Mouse (Mus musculus) lung, postnatal 0 days (tissue): ENCODE measurements around the gene Trpc4ap. TPM values are rescaled to one million over a fixed set of nuclear protein-coding genes. Genes with fewer than 3 reads are reported as not detected.

Experiments
- ATAC-seq: fragments of 200-750 bp; cut with Nextera tagmentation; 2 replicates; pipeline ENCODE4 v1.8.0; 2017; ENCODE audit warnings: moderate library complexity
- DNase-seq: peaks from one replicate; pipeline ENCODE4 v3.0.0-alpha.2; 2016; ENCODE audit warnings: low spot score
- H3K27ac ChIP-seq: fragments of 300-500 bp; sonication (generic); 2 replicates; pipeline ENCODE4 v1.5.1; 2014; ENCODE audit warnings: antibody characterized with exemption, mild to moderate bottlenecking, low read length, mixed read lengths
- H3K27me3 ChIP-seq: fragments of 300-500 bp; sonication (generic); replicated peaks from 2 replicates; pipeline ENCODE4 v1.6.1; 2014; ENCODE audit warnings: low read length, mixed read lengths; ENCODE audit not compliant: insufficient read depth
- H3K36me3 ChIP-seq: fragments of 300-500 bp; sonication (generic); 2 replicates; pipeline ENCODE4 v1.6.1; 2014; ENCODE audit warnings: low read length, mixed read lengths; ENCODE audit not compliant: insufficient read depth
- H3K4me1 ChIP-seq: fragments of 300-500 bp; sonication (generic); 2 replicates; pipeline ENCODE4 v1.6.1; 2014; ENCODE audit warnings: antibody characterized with exemption, low read depth, low read length, mixed read lengths; ENCODE audit not compliant: insufficient read depth
- H3K4me2 ChIP-seq: fragments of 300-500 bp; sonication (generic); replicated peaks from 2 replicates; pipeline ENCODE4 v1.6.1; 2014; ENCODE audit warnings: low read depth, mild to moderate bottlenecking, low read length, moderate library complexity, mixed read lengths
- H3K4me3 ChIP-seq: fragments of 300-500 bp; sonication (generic); 2 replicates; pipeline ENCODE4 v1.5.1; 2014; ENCODE audit warnings: low read depth, low read length
- H3K9ac ChIP-seq: fragments of 300-500 bp; sonication (generic); replicated peaks from 2 replicates; pipeline ENCODE4 v1.6.1; 2014; ENCODE audit warnings: low read depth, mild to moderate bottlenecking
- H3K9me3 ChIP-seq: fragments of 300-500 bp; sonication (generic); 2 replicates; pipeline ENCODE4 v1.6.1; 2016; ENCODE audit warnings: low read length, mixed read lengths
- CTCF ChIP-seq: IDR thresholded peaks from 2 replicates; pipeline ENCODE4 v1.5.1; 2016; ENCODE audit warnings: antibody characterized with exemption, mild to moderate bottlenecking
- EP300 ChIP-seq: IDR thresholded peaks from 2 replicates; pipeline ENCODE4 v1.6.1; 2016; ENCODE audit warnings: antibody characterized with exemption, mild to moderate bottlenecking, control low read depth
- WGBS: fragments of 180-500 bp; shearing (Covaris S2); extraction: QIAGEN DNeasy Blood & Tissue Kit; methylation state at CpG from one replicate; pipeline ENCODE4 v1.1.7; 2014; 5-methylcytosine and 5-hydroxymethylcytosine counted together
- polyA plus RNA-seq: library from polyadenylated mRNA; unstranded; fragments of >200 nt; fragmentation: Nextera tagmentation; extraction: Ambion mirVana; gene quantifications from 2 replicates; pipeline ENCODE4 v1.2.1, GENCODE M21; 2015

The Trpc4ap gene
- polyA plus RNA-seq, 1 experiment from 2014 or later, result 83.5 TPM

DNA sequence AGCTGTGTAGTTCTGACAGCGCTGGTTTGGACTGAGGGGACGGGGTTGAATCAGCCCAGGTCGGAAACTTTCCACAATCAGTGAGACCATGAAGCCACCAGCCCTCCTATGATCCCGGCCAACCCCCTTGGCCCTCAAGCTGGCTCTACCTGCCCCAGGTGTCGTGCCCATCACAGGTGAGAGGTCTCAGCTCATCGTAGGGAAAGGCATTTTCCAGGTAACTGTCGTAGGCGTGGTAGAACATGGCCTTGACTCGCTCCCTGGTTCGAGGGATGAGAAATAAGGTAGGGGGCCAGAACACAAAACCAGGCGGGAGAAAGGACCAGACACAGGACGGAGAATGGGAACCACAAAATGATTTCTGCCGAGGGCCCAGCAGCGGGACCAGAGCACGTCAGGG lies 36.6 kb upstream of the Trpc4ap start:
- H3K36me3 ChIP-seq, result no peaks in the 10 kb centered on the region
- no peak for ATAC-seq
- 5% methylated on average over 15 of the region's 15 CpGs for WGBS

DNA sequence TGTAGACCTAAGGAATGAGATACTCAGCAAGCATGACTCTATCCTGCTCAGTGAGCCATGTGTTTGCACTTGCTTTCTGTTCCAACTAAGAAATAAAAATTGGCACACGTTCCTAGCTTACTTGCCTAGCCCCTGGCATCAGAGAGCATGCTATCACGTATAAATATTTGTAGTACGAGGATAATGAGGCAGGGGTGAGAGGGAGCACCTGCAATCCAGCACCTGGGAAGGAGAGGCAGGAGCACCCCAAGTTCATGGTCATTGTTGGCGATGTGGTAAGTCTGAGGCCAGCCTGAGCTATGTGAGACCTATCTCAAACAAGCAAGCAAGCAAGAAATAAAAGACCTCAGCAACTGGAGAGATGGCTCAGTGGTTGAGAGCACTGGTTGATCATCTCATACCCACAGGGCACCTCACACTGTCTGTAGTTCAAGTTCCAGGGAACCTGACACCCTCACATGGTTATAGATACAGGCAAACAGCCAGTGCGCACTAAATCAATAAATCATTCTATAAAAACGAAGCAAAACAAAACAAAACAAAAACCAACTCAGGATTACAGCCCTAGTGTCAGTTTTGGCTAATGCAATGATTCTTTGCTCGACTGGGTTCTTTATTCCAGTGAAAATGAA lies 35.7 kb upstream of the Trpc4ap start:
- no peak overlapping the region for H3K4me3 ChIP-seq
- DNase-seq, result no peak
- no peak overlapping the region for H3K4me2 ChIP-seq
- TF ChIP-seq CTCF (no peak), EP300 (no peak)
- H3K36me3 ChIP-seq, result no peaks in the 10 kb centered on the region
- H3K4me1 ChIP-seq, result no peaks in the 10 kb centered on the region; the same call in 1 of the 2 replicates
- no peak overlapping the region for H3K27ac ChIP-seq
- no peaks in the 10 kb centered on the region for H3K27me3 ChIP-seq
- H3K9me3 ChIP-seq, result no peaks in the 10 kb centered on the region
- ATAC-seq, result no peak
- no peak overlapping the region for H3K9ac ChIP-seq
- 57% methylated on average over 7 of the region's 7 CpGs for WGBS

More for the DNA sequence above, 36.6 kb upstream of the Trpc4ap start:
- no peaks in the 10 kb centered on the region for H3K9me3 ChIP-seq
- no peak for DNase-seq
- H3K9ac ChIP-seq, result peak overlapping the region; percentile 56
- peak overlapping the region; percentile 73 for H3K4me3 ChIP-seq
- TF ChIP-seq EP300 (no peak), CTCF (no peak)
- H3K27me3 ChIP-seq, result no peaks in the 10 kb centered on the region
- peak overlapping the region; percentile 3; the same call in 1 of the 2 replicates for H3K27ac ChIP-seq
- H3K4me1 ChIP-seq, result no peaks in the 10 kb centered on the region; the same call in 1 of the 2 replicates
- peak overlapping the region; percentile 95 for H3K4me2 ChIP-seq

DNA sequence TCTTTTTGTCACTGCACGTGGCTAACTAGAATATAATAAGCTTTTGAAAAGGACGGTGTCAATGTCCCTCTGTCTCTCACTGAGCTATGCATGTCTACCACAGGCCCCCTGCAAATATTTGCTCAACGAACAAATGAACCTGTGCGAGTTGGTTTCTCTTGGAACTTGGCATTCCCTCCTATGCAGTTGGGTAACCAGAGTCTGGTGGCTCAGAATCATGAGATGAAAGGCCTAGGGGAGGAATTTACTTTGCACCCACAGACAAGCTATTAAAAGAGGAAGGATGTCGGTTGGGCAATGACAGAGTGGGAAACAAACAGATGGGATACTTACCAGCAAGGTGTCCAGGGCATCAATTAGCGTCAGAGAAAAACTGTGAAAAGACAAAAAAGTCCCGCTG lies 34.1 kb upstream of the Trpc4ap start:
- Histone ChIP-seq H3K9me3 (no peaks in the 10 kb centered on the region), H3K4me2 (no peak overlapping the region), H3K36me3 (no peaks in the 10 kb centered on the region), H3K9ac (no peak overlapping the region), H3K27me3 (no peaks in the 10 kb centered on the region), H3K4me1 (no peaks in the 10 kb centered on the region; the same call in 1 of the 2 replicates), H3K27ac (no peak overlapping the region), H3K4me3 (no peak overlapping the region)
- 61% methylated on average over 7 of the region's 7 CpGs for WGBS
- TF ChIP-seq EP300, result no peak
- TF ChIP-seq CTCF, result no peak
- DNase-seq, result no peak
- ATAC-seq, result no peak

DNA sequence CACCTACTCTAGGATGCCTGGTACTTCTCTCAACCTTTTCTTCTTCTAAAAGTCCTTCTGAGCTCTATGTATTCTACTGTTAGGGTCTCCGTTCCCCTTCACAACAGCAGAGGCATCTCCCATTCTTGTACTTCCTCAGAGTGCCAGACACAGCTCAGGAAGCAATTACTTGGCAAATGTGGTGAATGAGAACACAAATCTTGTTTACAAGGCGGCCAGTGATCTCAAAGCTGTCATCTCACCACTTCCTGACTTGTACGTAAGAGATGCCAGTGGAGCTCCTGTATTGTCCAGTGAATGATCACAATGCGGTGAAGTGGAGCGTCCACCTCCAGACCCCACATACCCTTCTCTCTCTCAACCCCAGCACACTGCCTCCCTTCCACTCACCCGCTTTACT lies 32.3 kb upstream of the Trpc4ap start:
- 61% methylated on average over 6 of the region's 6 CpGs for WGBS
- no peaks in the 10 kb centered on the region for H3K27me3 ChIP-seq
- H3K4me2 ChIP-seq, result no peak overlapping the region
- H3K36me3 ChIP-seq, result 0 out of 2 replicates have a peak, but pooled peaks cover 3% of the 10 kb centered on the region
- TF ChIP-seq CTCF (no peak), EP300 (no peak)
- H3K4me1 ChIP-seq, result no peaks in the 10 kb centered on the region; the same call in 1 of the 2 replicates
- no peak overlapping the region for H3K4me3 ChIP-seq
- H3K9me3 ChIP-seq, result no peaks in the 10 kb centered on the region
- no peak for ATAC-seq
- no peak overlapping the region for H3K9ac ChIP-seq
- DNase-seq, result peak; percentile 27
- H3K27ac ChIP-seq, result no peak overlapping the region

DNA sequence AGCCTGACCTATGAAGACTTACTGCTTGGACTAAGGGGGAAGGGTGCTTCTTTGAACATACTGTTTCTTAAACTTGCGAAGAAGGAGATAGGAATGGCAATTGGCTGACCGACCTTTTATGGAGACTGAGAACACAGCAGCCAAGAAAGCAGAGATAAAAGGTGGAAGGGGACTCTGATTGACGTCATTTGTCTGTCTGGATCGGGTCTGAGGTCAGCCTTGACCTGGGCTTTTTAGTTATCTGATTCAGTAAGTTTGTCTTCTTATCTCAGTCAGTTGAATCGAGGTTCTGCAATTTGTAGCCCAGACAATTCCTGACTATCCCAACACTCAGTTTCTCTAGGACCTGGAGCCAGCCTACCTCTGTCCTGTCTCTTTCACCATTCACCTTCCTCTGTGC lies 31.9 kb upstream of the Trpc4ap start:
- Histone ChIP-seq H3K4me3 (no peak overlapping the region), H3K9ac (no peak overlapping the region), H3K27ac (no peak overlapping the region), H3K9me3 (no peaks in the 10 kb centered on the region), H3K4me1 (no peaks in the 10 kb centered on the region; the same call in 1 of the 2 replicates), H3K27me3 (no peaks in the 10 kb centered on the region), H3K36me3 (0 out of 2 replicates have a peak, but pooled peaks cover 3% of the 10 kb centered on the region), H3K4me2 (no peak overlapping the region)
- TF ChIP-seq CTCF, result no peak
- TF ChIP-seq EP300, result no peak
- 61% methylated on average over 5 of the region's 5 CpGs for WGBS
- DNase-seq (no peak), ATAC-seq (no peak)

DNA sequence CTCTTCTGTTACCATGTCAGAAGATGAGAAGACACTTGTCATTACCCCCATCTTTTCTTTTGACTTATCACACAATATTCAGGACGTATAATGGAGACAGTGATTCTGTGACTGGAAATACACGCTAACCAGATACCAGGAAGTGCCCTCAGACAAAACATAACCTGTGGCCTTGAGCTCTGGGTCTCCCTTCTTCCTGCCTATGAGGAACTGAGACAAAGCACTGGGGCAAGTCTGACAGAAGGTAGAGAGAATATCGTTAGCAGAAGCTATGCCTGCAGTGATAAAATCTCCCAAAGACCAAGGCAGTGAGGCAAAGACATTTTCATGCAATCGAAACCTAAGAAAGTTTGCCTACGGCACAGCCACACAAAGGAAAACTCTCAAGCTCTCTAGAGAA lies 28.4 kb upstream of the Trpc4ap start:
- Histone ChIP-seq H3K9me3 (no peaks in the 10 kb centered on the region), H3K4me2 (no peak overlapping the region), H3K27me3 (no peaks in the 10 kb centered on the region), H3K4me1 (no peaks in the 10 kb centered on the region), H3K36me3 (0 out of 2 replicates have a peak, but pooled peaks cover 11% of the 10 kb centered on the region), H3K9ac (no peak overlapping the region), H3K27ac (no peak overlapping the region), H3K4me3 (no peak overlapping the region)
- DNase-seq (no peak), ATAC-seq (no peak)
- no peak for TF ChIP-seq CTCF
- WGBS, result 62% methylated on average over 5 of the region's 5 CpGs
